Mouse (Mus musculus) hindbrain, embryonic 16.5 days (tissue): ENCODE measurements around the gene Igf1r. TPM values are rescaled to one million over a fixed set of nuclear protein-coding genes. Genes with fewer than 3 reads are reported as not detected.
A peak's percentile ranks its signal among the peaks of the same experiment; 100 is the strongest.

ENCODE experiments used
- ATAC-seq: fragments of 200-750 bp; cut with Nextera tagmentation; 2 replicates; pipeline ENCODE4 v1.8.0; 2017; ENCODE audit warnings: moderate TSS enrichment, moderate library complexity
- H3K27ac ChIP-seq: fragments of 300-500 bp; sonication (generic); 2 replicates; pipeline ENCODE4 v1.5.1; 2014; ENCODE audit warnings: low read depth, mild to moderate bottlenecking, control low read depth, low read length, moderate library complexity
- H3K27me3 ChIP-seq: fragments of 300-500 bp; sonication (generic); replicated peaks from 2 replicates; pipeline ENCODE4 v1.6.1; 2014; ENCODE audit warnings: low read length; ENCODE audit not compliant: control insufficient read depth, insufficient read depth
- H3K36me3 ChIP-seq: fragments of 300-500 bp; sonication (generic); 2 replicates; pipeline ENCODE4 v1.6.1; 2014; ENCODE audit warnings: mild to moderate bottlenecking, low read length, moderate library complexity, mixed read lengths; ENCODE audit not compliant: control insufficient read depth, insufficient read depth
- H3K4me1 ChIP-seq: fragments of 300-500 bp; sonication (generic); 2 replicates; pipeline ENCODE4 v1.6.1; 2014; ENCODE audit warnings: low read depth, low read length; ENCODE audit not compliant: control insufficient read depth, insufficient read depth
- H3K4me2 ChIP-seq: fragments of 300-500 bp; sonication (generic); 2 replicates; pipeline ENCODE4 v1.6.1; 2014; ENCODE audit warnings: mild to moderate bottlenecking, low read length, control low read depth, moderate library complexity
- H3K4me3 ChIP-seq: fragments of 300-500 bp; sonication (generic); 2 replicates; pipeline ENCODE4 v1.5.1; 2014; ENCODE audit warnings: mild to moderate bottlenecking, low read length, control low read depth, moderate library complexity
- H3K9ac ChIP-seq: fragments of 300-500 bp; sonication (generic); 2 replicates; pipeline ENCODE4 v1.6.1; 2014; ENCODE audit warnings: low read depth, mild to moderate bottlenecking, control low read depth, low read length, moderate library complexity
- H3K9me3 ChIP-seq: fragments of 300-500 bp; sonication (generic); 2 replicates; pipeline ENCODE4 v1.6.1; 2014; ENCODE audit warnings: mild to moderate bottlenecking, low read length, moderate library complexity; ENCODE audit not compliant: control insufficient read depth
- WGBS: fragments of 180-500 bp; shearing (Covaris S2); extraction: QIAGEN DNeasy Blood & Tissue Kit; methylation state at CpG from one replicate; pipeline ENCODE4 v1.1.7; 2014; 5-methylcytosine and 5-hydroxymethylcytosine counted together
- polyA plus RNA-seq: library from polyadenylated mRNA; unstranded; fragments of >200 nt; fragmentation: Nextera tagmentation; extraction: Ambion mirVana; gene quantifications from 2 replicates; pipeline ENCODE4 v1.2.1, GENCODE M21; 2015

Gene Igf1r
- polyA plus RNA-seq, 1 experiment from 2014 or later = 16.4 TPM

GRCm38 (mm10) chr7:68096411-68096810, 143.8 kb downstream of the Igf1r start:
- H3K9ac ChIP-seq = no peak overlapping the region
- no peak for ATAC-seq
- H3K36me3 ChIP-seq = no peaks in the 10 kb centered on the region
- H3K4me1 ChIP-seq = peaks cover 5% of the 10 kb centered on the region
- no peak overlapping the region for H3K4me2 ChIP-seq
- H3K27me3 ChIP-seq = no peaks in the 10 kb centered on the region
- 85% methylated on average over 6 of the region's 6 CpGs for WGBS
- no peaks in the 10 kb centered on the region for H3K9me3 ChIP-seq
- no peak overlapping the region for H3K27ac ChIP-seq
- no peak overlapping the region for H3K4me3 ChIP-seq

- 90% methylated on average over 7 of the region's 7 CpGs for WGBS
- no peaks in the 10 kb centered on the region for H3K27me3 ChIP-seq
These were observed 144.6 kb downstream of the Igf1r start for GRCm38 (mm10) chr7:68097081-68097836.

GRCm38 (mm10) chr7:68098098-68098497, 145.5 kb downstream of the Igf1r start:
- Histone ChIP-seq H3K9me3 (no peaks in the 10 kb centered on the region), H3K4me1 (peaks cover 5% of the 10 kb centered on the region), H3K27me3 (no peaks in the 10 kb centered on the region), H3K4me2 (no peak overlapping the region), H3K27ac (no peak overlapping the region), H3K36me3 (no peaks in the 10 kb centered on the region), H3K4me3 (no peak overlapping the region), H3K9ac (no peak overlapping the region)
- ATAC-seq = no peak
- 94% methylated on average over 6 of the region's 6 CpGs for WGBS

More at GRCm38 (mm10) chr7:68097081-68097836, 144.6 kb downstream of the Igf1r start:
- no peak overlapping the region for H3K4me3 ChIP-seq
- H3K9ac ChIP-seq = no peak overlapping the region
- peaks cover 5% of the 10 kb centered on the region for H3K4me1 ChIP-seq
- no peaks in the 10 kb centered on the region for H3K9me3 ChIP-seq
- H3K27ac ChIP-seq = no peak overlapping the region
- ATAC-seq = no peak
- no peak overlapping the region for H3K4me2 ChIP-seq
- H3K36me3 ChIP-seq = no peaks in the 10 kb centered on the region

GRCm38 (mm10) chr7:68100388-68100787, 147.8 kb downstream of the Igf1r start:
- no peaks in the 10 kb centered on the region for H3K9me3 ChIP-seq
- no peak overlapping the region for H3K4me3 ChIP-seq
- no peaks in the 10 kb centered on the region for H3K36me3 ChIP-seq
- 85% methylated on average over 10 of the region's 10 CpGs for WGBS
- ATAC-seq = no peak
- no peak overlapping the region for H3K27ac ChIP-seq
- no peaks in the 10 kb centered on the region for H3K27me3 ChIP-seq
- H3K4me2 ChIP-seq = no peak overlapping the region
- no peak overlapping the region for H3K9ac ChIP-seq
- H3K4me1 ChIP-seq = peaks cover 8% of the 10 kb centered on the region

DNA sequence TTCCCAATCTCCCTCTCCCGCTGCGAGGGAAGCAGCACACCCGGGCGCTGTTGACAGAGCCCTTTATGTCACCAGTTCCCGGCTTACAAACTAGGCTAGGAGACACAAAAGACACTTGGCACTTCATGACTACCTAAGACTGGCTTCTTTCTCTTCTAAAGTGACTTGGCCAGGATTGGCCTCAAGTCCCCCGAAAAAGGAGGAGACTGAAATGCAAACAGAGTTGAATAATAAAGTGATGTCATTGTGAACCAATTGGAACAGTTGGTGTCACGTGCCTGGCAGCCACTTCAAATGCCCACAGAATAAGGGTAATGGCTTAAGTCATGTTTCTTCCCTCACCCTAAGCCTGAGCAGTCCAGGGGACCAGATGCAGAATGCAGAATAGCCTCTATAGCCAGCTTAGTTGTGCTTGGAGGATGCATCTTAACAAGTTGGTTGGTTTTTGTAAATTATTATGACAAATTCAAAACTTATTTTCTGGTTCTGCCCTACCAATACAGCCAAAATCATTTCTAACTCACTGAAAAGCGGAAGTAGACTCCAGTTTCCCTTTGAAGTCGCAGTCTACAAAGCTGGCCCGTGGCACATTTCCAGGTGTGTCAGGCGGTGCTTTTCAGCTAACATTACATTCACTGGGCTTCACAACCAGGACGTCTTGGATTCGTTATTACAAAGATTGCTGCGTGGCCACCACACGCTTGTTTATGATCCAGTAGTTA, 150.0 kb downstream of the Igf1r start:
- ATAC-seq = peak; percentile 95
- Histone ChIP-seq H3K9me3 (no peaks in the 10 kb centered on the region), H3K27me3 (no peaks in the 10 kb centered on the region), H3K4me3 (no peak overlapping the region), H3K4me2 (peak overlapping the region; percentile 8; the same call in 1 of the 2 replicates), H3K27ac (no peak overlapping the region), H3K9ac (no peak overlapping the region), H3K36me3 (no peaks in the 10 kb centered on the region), H3K4me1 (peaks cover 8% of the 10 kb centered on the region)
- WGBS = 59% methylated on average over 15 of the region's 15 CpGs

GRCm38 (mm10) chr7:68103178-68103530, 150.5 kb downstream of the Igf1r start:
- H3K4me3 ChIP-seq = no peak overlapping the region
- no peaks in the 10 kb centered on the region for H3K36me3 ChIP-seq
- no peak for ATAC-seq
- H3K27me3 ChIP-seq = no peaks in the 10 kb centered on the region
- H3K27ac ChIP-seq = no peak overlapping the region
- 52% methylated on average over 2 of the region's 2 CpGs for WGBS
- H3K4me2 ChIP-seq = no peak overlapping the region
- H3K9me3 ChIP-seq = no peaks in the 10 kb centered on the region
- no peak overlapping the region for H3K9ac ChIP-seq
- H3K4me1 ChIP-seq = peaks cover 8% of the 10 kb centered on the region

GRCm38 (mm10) chr7:68111532-68111931, 158.9 kb downstream of the Igf1r start:
- 89% methylated on average over 4 of the region's 4 CpGs for WGBS
- no peak overlapping the region for H3K9ac ChIP-seq
- no peaks in the 10 kb centered on the region for H3K36me3 ChIP-seq

GRCm38 (mm10) chr7:68112582-68112981, 160.0 kb downstream of the Igf1r start:
- Histone ChIP-seq H3K4me3 (no peak overlapping the region), H3K9me3 (no peaks in the 10 kb centered on the region), H3K36me3 (no peaks in the 10 kb centered on the region), H3K27ac (no peak overlapping the region), H3K4me2 (no peak overlapping the region), H3K9ac (no peak overlapping the region), H3K4me1 (no peaks in the 10 kb centered on the region), H3K27me3 (no peaks in the 10 kb centered on the region)
- no peak for ATAC-seq
- WGBS = 83% methylated on average over 8 of the region's 8 CpGs

More at GRCm38 (mm10) chr7:68111532-68111931, 158.9 kb downstream of the Igf1r start:
- Histone ChIP-seq H3K4me1 (no peaks in the 10 kb centered on the region), H3K4me2 (no peak overlapping the region), H3K27me3 (no peaks in the 10 kb centered on the region), H3K9me3 (no peaks in the 10 kb centered on the region), H3K27ac (no peak overlapping the region), H3K4me3 (no peak overlapping the region)
- ATAC-seq = no peak

GRCm38 (mm10) chr7:68114364-68114763, 161.7 kb downstream of the Igf1r start:
- no peaks in the 10 kb centered on the region for H3K36me3 ChIP-seq
- WGBS = 75% methylated on average over 5 of the region's 5 CpGs
- no peak overlapping the region for H3K4me2 ChIP-seq
- no peaks in the 10 kb centered on the region for H3K4me1 ChIP-seq
- no peak overlapping the region for H3K27ac ChIP-seq
- no peaks in the 10 kb centered on the region for H3K27me3 ChIP-seq
- ATAC-seq = no peak
- H3K4me3 ChIP-seq = no peak overlapping the region
- H3K9me3 ChIP-seq = no peaks in the 10 kb centered on the region
- H3K9ac ChIP-seq = no peak overlapping the region
